Mouse (Mus musculus) ZHBTc4 (cell line): ENCODE data around the gene Sparcl1.

Source experiments
- DNase-seq: peaks from one replicate; pipeline ENCODE4 v3.0.0-alpha.2; 2011; ENCODE audit warnings: low read depth, low spot score

Gene Sparcl1

GRCm38 (mm10) chr5:104113491-104114172 is at the start of gene Sparcl1:
Sparcl1 (minus strand) TSS chr5:104113733.
- DNase-seq, result no peak

- DNase-seq, result no peak
Measured at GRCm38 (mm10) chr5:104161390-104161789, 47.9 kb upstream of the Sparcl1 start.

DNA sequence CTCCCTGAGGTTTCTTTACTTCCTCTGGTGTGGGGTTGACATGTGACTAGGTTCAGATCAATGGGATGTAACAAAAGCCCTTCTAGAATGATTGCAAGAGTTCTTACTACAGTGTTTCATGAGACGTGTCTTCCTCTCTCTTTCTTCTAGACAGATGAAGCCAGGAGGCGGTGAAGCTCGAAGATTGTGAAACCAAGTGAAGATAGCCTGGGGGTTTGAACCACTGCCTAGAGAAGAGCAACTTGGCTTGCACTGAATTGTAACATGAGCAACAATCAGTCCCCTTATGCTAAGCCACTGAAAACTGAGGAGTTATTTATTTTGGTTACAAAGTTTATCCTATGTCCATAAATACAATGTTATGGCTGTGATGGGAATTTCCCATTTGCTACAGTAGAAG is 47.0 kb upstream of the Sparcl1 start:
- DNase-seq, result no peak

DNA sequence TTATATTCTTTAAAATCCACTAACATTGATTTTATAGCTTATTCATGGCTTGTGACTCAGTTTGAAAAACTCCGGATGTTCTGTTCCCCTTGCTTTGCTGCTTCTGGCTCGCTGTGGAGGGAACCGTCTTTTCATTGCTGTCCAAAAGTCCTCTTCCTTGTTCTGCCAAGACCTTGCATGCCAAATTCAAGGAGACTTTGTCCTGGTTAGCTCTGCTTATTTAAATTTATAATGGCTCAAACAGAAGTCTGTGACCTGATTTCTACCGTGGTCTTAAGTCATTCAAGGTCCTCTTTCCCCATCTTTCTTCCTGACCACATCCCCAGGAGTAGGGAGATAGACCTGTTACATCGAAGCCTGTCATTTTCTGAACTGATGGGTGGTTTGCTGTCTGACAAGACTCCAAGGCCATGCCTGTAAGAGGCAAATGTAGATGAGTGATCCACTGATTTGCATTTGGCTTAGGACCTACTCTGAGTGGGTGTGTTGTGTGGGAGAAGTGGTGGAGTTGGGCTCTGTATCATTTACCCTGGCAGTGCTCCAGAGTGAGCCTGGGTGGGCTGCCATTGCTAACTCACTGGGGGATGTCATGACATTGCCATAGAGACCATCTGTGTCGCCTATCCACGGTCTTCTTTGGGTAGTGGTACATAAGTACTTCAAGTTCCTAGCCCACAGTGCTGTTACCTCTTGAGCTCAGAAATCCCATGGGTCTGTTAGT is 45.0 kb upstream of the Sparcl1 start:
- no peak for DNase-seq

- DNase-seq, result no peak
Measured at GRCm38 (mm10) chr5:104157701-104158100, 44.2 kb upstream of the Sparcl1 start.

DNA sequence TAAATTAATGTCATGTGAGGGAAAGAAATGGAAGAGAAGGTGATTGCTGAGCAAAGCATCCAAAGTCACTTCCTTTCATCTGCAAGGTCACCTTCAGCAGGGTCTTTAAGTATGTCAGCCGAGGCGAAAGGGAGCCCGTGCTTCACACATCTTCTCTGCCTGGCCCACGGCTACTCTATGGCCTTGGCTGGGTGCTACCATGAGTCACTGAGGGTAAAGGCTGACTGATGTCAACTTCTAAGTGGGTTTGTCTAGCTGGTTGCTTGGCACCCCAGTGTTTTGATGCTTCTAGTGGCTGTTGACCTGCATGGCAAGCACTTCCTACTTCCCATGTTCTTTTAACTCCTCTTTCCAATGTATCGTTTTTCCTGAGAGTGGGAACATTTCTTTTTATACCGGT is 36.7 kb upstream of the Sparcl1 start:
- no peak for DNase-seq

DNA sequence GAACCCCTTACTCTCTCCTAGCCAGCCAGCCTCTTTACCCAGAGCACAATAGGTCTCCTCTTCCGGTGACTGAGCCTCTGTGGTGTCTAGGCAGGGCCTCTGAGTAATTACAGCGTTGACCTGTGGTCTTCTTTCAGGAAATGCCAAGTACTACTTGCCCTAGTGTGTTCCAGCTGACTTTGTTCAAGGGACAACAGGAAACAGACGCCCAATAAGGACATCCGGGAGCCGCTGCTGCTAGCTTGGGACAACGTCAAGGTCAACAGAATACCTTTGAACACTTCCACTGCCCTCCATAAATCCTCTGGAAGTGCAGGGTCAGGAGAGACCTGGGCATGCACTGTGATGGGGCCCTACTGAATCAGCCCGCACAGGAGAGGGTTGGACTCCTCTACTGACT is 35.8 kb upstream of the Sparcl1 start:
- no peak for DNase-seq

GRCm38 (mm10) chr5:104144057-104144456 is 30.5 kb upstream of the Sparcl1 start:
- DNase-seq, result no peak

GRCm38 (mm10) chr5:104141067-104141466 is 27.5 kb upstream of the Sparcl1 start:
- no peak for DNase-seq

DNA sequence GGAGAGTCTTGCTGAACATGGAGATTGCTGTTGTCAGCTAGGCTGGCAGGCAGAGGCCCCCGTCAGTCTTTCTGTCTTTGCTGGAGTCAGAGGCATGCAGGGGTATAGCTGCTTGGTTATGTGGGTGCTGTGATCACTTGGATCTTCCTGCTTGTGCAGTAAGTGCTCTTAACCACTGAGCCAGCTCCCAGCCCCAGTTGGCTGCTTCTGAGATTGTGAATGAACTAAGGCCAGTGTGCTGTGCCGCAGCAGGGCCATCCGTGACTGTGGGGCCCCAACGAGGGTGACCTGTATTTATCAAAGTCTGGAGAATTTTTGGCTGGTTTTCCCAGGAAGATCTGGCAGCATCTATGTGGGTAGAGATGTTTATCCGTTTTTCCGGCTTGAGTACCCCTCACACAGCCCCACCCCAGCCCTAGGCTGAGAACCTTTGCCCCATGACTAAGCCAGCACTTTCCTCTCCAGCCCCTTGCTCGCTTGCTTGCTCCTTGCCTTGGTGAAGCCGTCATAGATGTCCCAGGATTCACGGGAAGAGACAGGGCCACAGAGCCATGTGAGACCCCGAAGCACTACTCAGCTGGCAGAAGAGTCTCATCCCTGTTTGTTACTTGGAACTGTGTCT is 24.5 kb upstream of the Sparcl1 start:
- no peak for DNase-seq

DNA sequence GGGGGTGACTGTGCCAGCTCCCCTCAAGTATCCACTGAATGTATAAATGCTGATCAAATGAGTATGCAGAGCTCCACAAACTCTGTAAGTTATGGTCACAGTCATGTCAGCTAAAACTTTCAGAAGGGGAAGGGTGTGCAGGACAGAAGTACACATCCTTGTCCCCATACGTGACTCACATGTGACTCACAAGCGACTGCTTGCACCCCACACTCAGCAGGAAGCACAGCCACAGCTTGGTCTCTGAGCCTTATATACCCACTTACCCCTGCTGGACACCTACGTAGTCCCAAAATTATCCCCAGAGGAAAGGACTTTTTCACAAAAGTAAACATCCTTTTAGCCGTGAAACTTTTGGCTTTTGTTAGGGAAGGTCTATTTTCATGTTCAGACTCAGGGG is 20.2 kb upstream of the Sparcl1 start:
- no peak for DNase-seq

- DNase-seq, result peak; percentile 43
Measured at GRCm38 (mm10) chr5:104131544-104131943, 18.0 kb upstream of the Sparcl1 start.

- no peak for DNase-seq
Measured at GRCm38 (mm10) chr5:104130891-104131290, 17.4 kb upstream of the Sparcl1 start.

DNA sequence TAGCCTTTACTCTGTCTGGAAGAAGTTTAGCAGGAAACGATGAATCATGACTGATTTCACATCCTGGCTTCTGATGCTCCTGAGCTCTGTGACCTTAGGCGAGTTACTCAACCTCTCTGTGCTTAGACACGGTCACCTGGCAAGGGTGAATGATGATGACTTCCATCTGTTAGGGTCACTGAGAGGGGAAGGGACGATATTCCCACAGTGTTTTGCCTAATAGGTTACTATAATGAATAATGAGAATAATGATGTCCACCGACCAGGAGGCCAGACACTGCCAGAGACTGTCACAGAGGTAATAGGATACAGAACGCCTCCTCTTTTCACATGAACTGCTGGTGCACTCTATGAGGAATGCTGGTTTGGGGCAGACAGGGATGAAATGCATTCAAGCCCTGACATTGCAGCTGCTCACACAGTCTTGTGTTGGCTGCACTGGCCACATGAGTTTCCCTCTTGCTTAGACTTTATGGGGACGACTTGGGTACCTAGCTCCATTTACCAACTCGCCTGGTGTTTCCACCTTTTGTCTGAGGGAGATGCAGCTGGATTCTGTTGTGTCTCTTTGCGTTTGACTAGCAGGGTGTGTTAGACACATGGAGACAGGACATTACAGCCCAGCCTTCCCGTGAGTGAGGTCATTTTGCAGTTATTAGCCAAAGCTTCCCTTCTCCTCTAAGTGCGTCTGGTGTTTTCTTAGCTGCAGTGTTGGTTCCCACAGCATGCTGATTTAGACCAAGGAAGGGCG is 14.9 kb upstream of the Sparcl1 start:
- DNase-seq, result no peak

- DNase-seq, result no peak
Measured at GRCm38 (mm10) chr5:104127351-104127750, 13.8 kb upstream of the Sparcl1 start.

- DNase-seq, result peak; percentile 23
Measured at GRCm38 (mm10) chr5:104126561-104127320, 13.2 kb upstream of the Sparcl1 start.

DNA sequence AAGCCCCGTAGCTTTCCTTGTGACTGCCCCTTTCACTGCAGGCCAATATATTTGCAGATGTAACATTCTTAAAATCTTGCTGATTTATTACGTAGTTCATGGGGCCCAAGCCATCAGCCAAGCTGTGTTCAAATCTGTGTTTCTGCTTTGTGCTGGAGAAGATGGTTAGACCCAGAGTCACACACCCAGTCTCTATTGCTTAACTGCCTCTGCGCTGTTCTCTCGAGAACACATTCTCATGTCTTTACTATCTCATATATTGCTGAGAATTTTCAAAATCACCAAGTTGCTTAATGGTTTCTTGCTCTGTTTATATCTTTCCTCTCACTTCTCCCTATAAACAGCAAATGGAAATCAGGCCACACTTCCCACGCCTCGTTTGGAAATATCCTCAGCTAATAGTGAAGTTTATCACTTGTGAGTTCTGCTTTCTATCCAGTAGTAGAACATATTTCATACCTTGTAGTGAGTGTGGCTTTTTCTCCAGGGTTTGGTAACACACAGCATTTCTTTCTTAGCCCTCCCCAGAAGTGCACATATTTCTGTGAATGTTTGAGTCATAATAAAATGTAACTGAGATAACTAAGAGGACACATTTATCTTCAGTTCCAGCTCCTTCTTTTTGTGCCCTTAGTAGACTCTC is 10.6 kb upstream of the Sparcl1 start:
- DNase-seq, result no peak

GRCm38 (mm10) chr5:104115890-104116289 is 2.4 kb upstream of the Sparcl1 start:
- no peak for DNase-seq

DNA sequence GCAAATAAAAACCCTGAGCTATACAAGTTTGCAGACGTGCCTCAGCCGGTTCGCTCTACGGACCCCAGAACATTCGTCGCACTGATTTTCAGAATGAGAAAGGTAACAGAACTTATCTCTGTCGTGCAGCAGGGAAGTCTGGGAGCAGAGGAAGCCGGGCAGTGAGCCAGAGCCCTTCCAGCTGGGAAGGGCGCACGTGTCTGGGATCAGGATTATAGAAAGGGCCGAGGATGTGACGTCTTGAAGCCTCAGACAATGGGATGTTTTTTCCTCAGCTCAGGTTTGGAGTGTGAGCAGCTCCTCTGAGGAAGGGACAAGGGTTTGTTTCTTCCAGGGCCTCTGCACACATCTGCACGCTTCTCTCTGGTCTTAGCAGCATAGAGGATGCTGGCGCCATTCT is 1.6 kb upstream of the Sparcl1 start:
- no peak for DNase-seq

- no peak for DNase-seq
Measured at GRCm38 (mm10) chr5:104112511-104112910, 1.0 kb downstream of the Sparcl1 start.

DNA sequence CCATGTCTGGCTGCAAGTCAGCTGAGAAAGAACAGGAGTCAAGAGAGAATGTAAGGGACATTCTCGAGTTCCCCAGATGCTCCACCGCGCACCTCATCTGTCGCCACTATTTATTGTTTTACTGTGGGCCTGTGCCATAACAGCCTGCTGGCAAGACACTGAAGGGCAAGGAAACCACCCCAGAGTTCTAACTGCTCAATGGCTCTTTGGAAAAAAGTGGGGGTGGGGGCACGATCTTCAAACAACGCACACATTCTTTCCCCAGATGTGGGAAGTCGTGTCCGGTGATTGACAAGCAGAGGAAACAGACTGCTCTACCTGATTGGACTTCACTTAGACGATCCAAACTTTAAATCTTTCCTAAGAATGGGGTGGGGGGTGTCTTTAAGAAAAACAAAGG is 1.5 kb downstream of the Sparcl1 start:
- peak; percentile 48 for DNase-seq
